9 mouse cellular contexts compared by ENCODE assay signal in the genomic region with DNA sequence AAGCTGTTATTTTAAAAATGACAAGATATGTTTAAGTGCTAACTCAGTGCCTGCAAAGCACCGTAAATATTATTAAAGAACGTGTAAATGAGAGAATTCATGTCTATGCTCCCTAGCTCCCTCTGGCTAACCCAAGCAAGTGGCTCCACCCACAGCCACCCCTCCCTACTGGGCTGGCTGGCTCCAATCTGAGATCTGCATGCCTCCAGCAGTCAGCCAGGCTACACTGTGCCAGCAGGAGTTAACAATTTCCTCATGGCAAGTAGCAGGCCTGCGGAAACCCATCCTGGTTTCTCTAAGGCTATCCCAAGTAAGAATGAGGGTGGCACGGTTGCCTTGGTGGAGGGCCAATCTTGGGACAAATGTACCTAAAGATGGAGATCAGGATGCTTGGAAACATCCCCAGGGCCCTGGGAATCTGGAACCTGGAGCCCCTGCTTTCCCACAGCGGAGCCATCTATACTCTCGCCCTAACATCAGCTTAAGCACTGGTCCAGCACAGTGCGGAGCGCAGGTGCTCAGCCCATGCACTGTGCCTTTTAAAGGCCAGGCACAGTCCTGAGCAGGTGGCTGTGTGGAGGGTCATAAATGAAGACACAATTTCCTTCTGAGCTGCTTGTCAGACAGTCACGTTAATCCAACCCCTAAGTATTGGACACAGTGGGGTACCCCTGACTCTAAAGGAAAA. TPM values are rescaled to one million over a fixed set of nuclear protein-coding genes. Genes with fewer than 3 reads are reported as not detected.
DNase-seq lines count a peak whose midpoint lies in the region; ATAC-seq and TF ChIP-seq lines count a peak whose summit lies in the region.
"Had no signal": no experiment of that assay in that cellular context is flagged by ENCODE, and none has a peak within 500 bp of the region (broad histone marks: within the 10 kb centered on the region; RNA-seq: fewer than 3 reads in every experiment).

No protein-coding gene starts in this region.

- TF ChIP-seq POLR2A in cerebellum, adult 2 months (IDR thresholded peaks at IDR 0.05; ENCODE audit: borderline replicate concordance, insufficient read depth, low read length) = no peak

- H3K4me2 ChIP-seq in kidney, embryonic 16.5 days (replicated peaks; ENCODE audit: low read depth, low read length) = no peak overlapping the region
- H3K4me2 ChIP-seq: limb, embryonic 15.5 days had no signal

- peak; percentile 19 for DNase-seq in kidney, postnatal 14 days
- DNase-seq in adrenal gland, adult 8-10 months = peak; percentile 85
- peak; percentile 65 to 77 for DNase-seq in cerebellum, adult 2 months
- peak; percentile 35 to 45 for DNase-seq in kidney, postnatal 4 days
- DNase-seq in thymus, postnatal 36 days = no peak

- H3K27ac ChIP-seq in kidney, embryonic 16.5 days (ENCODE audit: low read length) = no peak overlapping the region
- no peak overlapping the region for H3K27ac ChIP-seq in cerebellum, adult 2 months (ENCODE audit: insufficient read depth, low read length)
- H3K27ac ChIP-seq: limb, embryonic 15.5 days had no signal

- no peak overlapping the region for H3K4me3 ChIP-seq in kidney, embryonic 16.5 days (ENCODE audit: low read length)
- H3K4me3 ChIP-seq in cerebellum, adult 2 months (replicated peaks; ENCODE audit: insufficient read depth, low read depth, low read length) = no peak overlapping the region
- H3K4me3 ChIP-seq: limb, embryonic 15.5 days had no signal

- no peak for ATAC-seq in kidney, embryonic 16.5 days (ENCODE audit: low FRiP score, low TSS enrichment)
- no peak for ATAC-seq in activated CD4-positive, CD25-positive, alpha-beta regulatory T cell, adult 4 months

- H3K4me1 ChIP-seq in kidney, embryonic 16.5 days (ENCODE audit: insufficient read depth, low read length) = no peaks in the 10 kb centered on the region
- peaks cover 12% of the 10 kb centered on the region; the same call in 1 of the 2 replicates for H3K4me1 ChIP-seq in cerebellum, adult 2 months (ENCODE audit: control insufficient read depth, insufficient read depth, low read length)

- H3K9me3 ChIP-seq in kidney, embryonic 16.5 days (ENCODE audit: low read length) = no peaks in the 10 kb centered on the region
- H3K9me3 ChIP-seq: limb, embryonic 15.5 days had no signal

- no peaks in the 10 kb centered on the region for H3K27me3 ChIP-seq in kidney, embryonic 16.5 days (ENCODE audit: insufficient read depth, low read length)
- H3K27me3 ChIP-seq in cerebellum, adult 2 months (ENCODE audit: control insufficient read depth, insufficient read depth, low read length) = no peaks in the 10 kb centered on the region
- H3K27me3 ChIP-seq: limb, embryonic 15.5 days had no signal

- no peak overlapping the region for H3K9ac ChIP-seq in kidney, embryonic 16.5 days (replicated peaks; ENCODE audit: low read length)
- H3K9ac ChIP-seq: limb, embryonic 15.5 days had no signal

- 61% methylated on average over 9 of the region's 9 CpGs for WGBS in kidney, embryonic 16.5 days
- 27% methylated on average over 9 of the region's 9 CpGs for WGBS in cerebellum, adult 2 months

- no peaks in the 10 kb centered on the region for H3K36me3 ChIP-seq in kidney, embryonic 16.5 days (ENCODE audit: insufficient read depth, low read length)
- H3K36me3 ChIP-seq: limb, embryonic 15.5 days had no signal

- TF ChIP-seq CTCF in cerebellum, adult 2 months (IDR thresholded peaks at IDR 0.05; ENCODE audit: borderline replicate concordance, insufficient read depth, low read depth, low read length) = no peak; the same call in 1 of the 2 replicates

RNA-seq across cellular contexts. Expression of a gene that starts 4.8 kb away (rescaled TPM):
- not detected in 2 replicates for polyA plus RNA-seq in kidney, embryonic 16.5 days (2015; fragmentation: Nextera tagmentation; extraction: Ambion mirVana)
- total RNA-seq in adrenal gland, adult 8-10 months (2022) = 1 to 10 TPM; 1.9 to 6.7 (median 3.7) TPM
- not detected in 2 replicates for polyA plus RNA-seq in cerebellum, adult 2 months (2012; rRNA removed)
- not detected for polyA plus RNA-seq in activated CD4-positive, CD25-positive, alpha-beta regulatory T cell, adult 4 months (2017; shearing (Covaris generic))
- polyA plus RNA-seq: limb, embryonic 15.5 days; spleen, adult 2 months had no signal

RNA-seq across cellular contexts. Expression of a gene that starts 37.5 kb away (rescaled TPM):
- polyA plus RNA-seq in kidney, embryonic 16.5 days (2015; fragmentation: Nextera tagmentation; extraction: Ambion mirVana) = 2.0 and 5.5 TPM in 2 replicates
- 1,000 to 10,000 TPM; 1,385 to 1,638 (median 1,575) TPM for total RNA-seq in adrenal gland, adult 8-10 months (2022)
- polyA plus RNA-seq in cerebellum, adult 2 months (2012; rRNA removed) = 81.9 and 93.9 TPM in 2 replicates
- polyA plus RNA-seq in activated CD4-positive, CD25-positive, alpha-beta regulatory T cell, adult 4 months (2017; shearing (Covaris generic)) = not detected

Comparison
In these comparisons a context has a peak if more than half of its experiments do, and no peak if none do; other contexts are left out.
1. DNase-seq: peak in kidney, postnatal 14 days (single experiment), adrenal gland, adult 8-10 months (single experiment), cerebellum, adult 2 months (2 of 2) and kidney, postnatal 4 days (2 of 2); none in thymus, postnatal 36 days (0 of 2).
2. RNA of a gene that starts 37.5 kb away (polyA plus RNA-seq): 81.9 to 93.9 TPM in cerebellum, adult 2 months; 2.0 to 5.5 TPM in kidney, embryonic 16.5 days and not detected in activated CD4-positive, CD25-positive, alpha-beta regulatory T cell, adult 4 months; every median in the first group is over 10 times any median in the second.